ENCODE assay signal across 8 mouse cellular contexts in genomic region chr5:115652681-115653575, GRCm38 (mm10). TPM values are rescaled to one million over a fixed set of nuclear protein-coding genes. Genes with fewer than 3 reads are reported as not detected.
DNase-seq lines count a peak whose midpoint lies in the region; ATAC-seq and TF ChIP-seq lines count a peak whose summit lies in the region.

No protein-coding gene starts in this region.

- peak overlapping the region; percentile 42 for H3K4me3 ChIP-seq in hindbrain, embryonic 13.5 days

- no peaks in the 10 kb centered on the region for H3K27me3 ChIP-seq in Patski
- H3K27me3 ChIP-seq in hindbrain, embryonic 13.5 days: no peaks in the 10 kb centered on the region

- 5% methylated on average over 35 of the region's 35 CpGs for WGBS in hindbrain, embryonic 13.5 days

- in situ Hi-C loops in Patski (cut with MboI; ENCODE audit: low pct_unique_long_range_greater_than_20kb): no loop called here

- no peaks in the 10 kb centered on the region for H3K9me3 ChIP-seq in hindbrain, embryonic 13.5 days

- H3K4me2 ChIP-seq in hindbrain, embryonic 13.5 days: peak overlapping the region; percentile 68

- peak; percentile 98 for DNase-seq in Patski (ENCODE audit: low read depth, low spot score)
- peak; percentile 100 for DNase-seq in cerebellum, postnatal 14 days
- DNase-seq in frontal cortex, postnatal 14 days (ENCODE audit: low spot score in 2 of 2): peak; percentile 99 to 100
- peak; percentile 100 for DNase-seq in layer of hippocampus, postnatal 25 days (ENCODE audit: extremely low spot score in 1 of 2, low spot score in 1 of 2)
- peak; percentile 100 for DNase-seq in lung, postnatal 25 days (ENCODE audit: low spot score)
- DNase-seq in retina, embryonic 14.5 days (ENCODE audit: low spot score): peak; percentile 100
- DNase-seq in thymus, postnatal 4 days: peak; percentile 100

- peaks cover 33% of the 10 kb centered on the region for H3K4me1 ChIP-seq in hindbrain, embryonic 13.5 days (replicated peaks)

- TF ChIP-seq CTCF in Patski (IDR thresholded peaks at IDR 0.05): no peak

- peaks cover 53% of the 10 kb centered on the region for H3K36me3 ChIP-seq in hindbrain, embryonic 13.5 days

- CTCF ChIA-PET in Patski (lab: Charles Lee): interaction anchor here (0.7 to 2.9 kb wide), 15 partner anchors 8 to 92 kb away, joined by 3 to 17 read pairs (median 4); partner anchors contain the start of gene Bicdl1

- peak overlapping the region; percentile 87 for H3K27ac ChIP-seq in hindbrain, embryonic 13.5 days

- peak; percentile 97 for ATAC-seq in Patski
- peak; percentile 99 for ATAC-seq in hindbrain, embryonic 13.5 days (ENCODE audit: low FRiP score)

- POLR2A ChIA-PET in Patski (lab: Charles Lee): interaction anchor here (1.0 to 1.4 kb wide), 5 partner anchors 10 to 21 kb away, joined by 3 to 5 read pairs (median 3); partner anchors contain the start of gene Rab35

- H3K9ac ChIP-seq in hindbrain, embryonic 13.5 days: peak overlapping the region; percentile 74

RNA-seq across cellular contexts. Expression of gene Rab35, which starts 21.2 kb away (rescaled TPM):
- polyA plus RNA-seq in Patski (2021): 107 TPM
- polyA plus RNA-seq in hindbrain, embryonic 13.5 days (2015; fragmentation: Nextera tagmentation; extraction: Ambion mirVana): 17.1 and 17.8 TPM in 2 replicates
- total RNA-seq in layer of hippocampus, postnatal 25 days (2021): 10 to 100 TPM; 87.5 to 96.9 TPM

Comparison
In these comparisons a context has a peak if more than half of its experiments do, and no peak if none do; other contexts are left out.
1. Peak in every context shown above with its lines: DNase-seq, ATAC-seq, H3K4me3 ChIP-seq and H3K27ac ChIP-seq.